Mouse (Mus musculus) thymus, postnatal 14 days (tissue): ENCODE results near the gene Gm21913.
"Not testable (repeated sequence)": the region's sequence is repeated elsewhere in the genome, so short reads cannot be mapped to it uniquely, and the experiment has no call there.

Source experiments
- DNase-seq: peaks from one replicate; pipeline ENCODE4 v3.0.0; 2021

Gm21913 gene

DNA sequence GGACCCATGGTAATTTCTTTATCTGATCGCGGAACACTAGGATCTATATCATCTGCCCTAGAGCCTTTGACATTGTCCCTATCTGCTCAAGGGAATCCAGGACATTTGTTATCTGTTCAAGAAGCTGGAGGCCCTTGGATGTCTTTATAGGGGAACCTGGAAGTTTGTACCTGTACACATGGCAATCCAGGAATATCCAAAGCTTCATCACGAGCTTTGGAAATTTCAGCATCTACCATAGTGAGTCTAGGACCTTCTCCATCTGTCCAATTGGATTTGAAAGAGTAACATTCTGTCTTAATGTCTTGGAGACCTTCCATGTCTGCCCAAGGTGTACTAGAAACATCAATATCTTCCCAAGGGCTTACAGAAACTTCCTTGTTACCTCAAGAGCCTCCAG lies at the start of gene Gm21913:
Gene Gm21913, plus strand, starts transcription at position 301 of the 400 bp plus-strand sequence.
- not testable (repeated sequence) for DNase-seq
